Mouse (Mus musculus) lung, embryonic 16.5 days (tissue): ENCODE results near the gene Mrpl23. TPM values are rescaled to one million over a fixed set of nuclear protein-coding genes. Genes with fewer than 3 reads are reported as not detected.

Experiments
- ATAC-seq: fragments of 200-750 bp; cut with Nextera tagmentation; 2 replicates; pipeline ENCODE4 v1.8.0; 2017; ENCODE audit warnings: low read depth, mild to moderate bottlenecking, moderate library complexity
- H3K27ac ChIP-seq: fragments of 300-500 bp; sonication (generic); 2 replicates; pipeline ENCODE4 v1.5.1; 2014; ENCODE audit warnings: mild to moderate bottlenecking, control low read depth, low read length
- H3K27me3 ChIP-seq: fragments of 300-500 bp; sonication (generic); 2 replicates; pipeline ENCODE4 v1.6.1; 2014; ENCODE audit warnings: low read depth, low read length, mixed read lengths; ENCODE audit not compliant: control insufficient read depth, insufficient read depth
- H3K36me3 ChIP-seq: fragments of 300-500 bp; sonication (generic); 2 replicates; pipeline ENCODE4 v1.6.1; 2014; ENCODE audit warnings: low read length; ENCODE audit not compliant: control insufficient read depth, insufficient read depth
- H3K4me1 ChIP-seq: fragments of 300-500 bp; sonication (generic); replicated peaks from 2 replicates; pipeline ENCODE4 v1.6.1; 2014; ENCODE audit warnings: low read length, mixed read lengths; ENCODE audit not compliant: control insufficient read depth, insufficient read depth
- H3K4me2 ChIP-seq: fragments of 300-500 bp; sonication (generic); 2 replicates; pipeline ENCODE4 v1.6.1; 2014; ENCODE audit warnings: low read depth, low read length, control low read depth
- H3K4me3 ChIP-seq: fragments of 300-500 bp; sonication (generic); 2 replicates; pipeline ENCODE4 v1.5.1; 2014; ENCODE audit warnings: mild to moderate bottlenecking, low read length, control low read depth
- H3K9ac ChIP-seq: fragments of 300-500 bp; sonication (generic); 2 replicates; pipeline ENCODE4 v1.6.1; 2014; ENCODE audit warnings: low read length, control low read depth
- H3K9me3 ChIP-seq: fragments of 300-500 bp; sonication (generic); 2 replicates; pipeline ENCODE4 v1.6.1; 2016; ENCODE audit warnings: low read length; ENCODE audit not compliant: control insufficient read depth
- WGBS: fragments of 180-500 bp; shearing (Covaris S2); extraction: QIAGEN DNeasy Blood & Tissue Kit; methylation state at CpG from one replicate; pipeline ENCODE4 v1.1.7; 2014; 5-methylcytosine and 5-hydroxymethylcytosine counted together
- polyA plus RNA-seq: library from polyadenylated mRNA; unstranded; fragments of >200 nt; fragmentation: Nextera tagmentation; extraction: Ambion mirVana; gene quantifications from 2 replicates; pipeline ENCODE4 v1.2.1, GENCODE M21; 2015

Mrpl23 gene
- polyA plus RNA-seq, 1 experiment from 2014 or later: 22.4 TPM

DNA sequence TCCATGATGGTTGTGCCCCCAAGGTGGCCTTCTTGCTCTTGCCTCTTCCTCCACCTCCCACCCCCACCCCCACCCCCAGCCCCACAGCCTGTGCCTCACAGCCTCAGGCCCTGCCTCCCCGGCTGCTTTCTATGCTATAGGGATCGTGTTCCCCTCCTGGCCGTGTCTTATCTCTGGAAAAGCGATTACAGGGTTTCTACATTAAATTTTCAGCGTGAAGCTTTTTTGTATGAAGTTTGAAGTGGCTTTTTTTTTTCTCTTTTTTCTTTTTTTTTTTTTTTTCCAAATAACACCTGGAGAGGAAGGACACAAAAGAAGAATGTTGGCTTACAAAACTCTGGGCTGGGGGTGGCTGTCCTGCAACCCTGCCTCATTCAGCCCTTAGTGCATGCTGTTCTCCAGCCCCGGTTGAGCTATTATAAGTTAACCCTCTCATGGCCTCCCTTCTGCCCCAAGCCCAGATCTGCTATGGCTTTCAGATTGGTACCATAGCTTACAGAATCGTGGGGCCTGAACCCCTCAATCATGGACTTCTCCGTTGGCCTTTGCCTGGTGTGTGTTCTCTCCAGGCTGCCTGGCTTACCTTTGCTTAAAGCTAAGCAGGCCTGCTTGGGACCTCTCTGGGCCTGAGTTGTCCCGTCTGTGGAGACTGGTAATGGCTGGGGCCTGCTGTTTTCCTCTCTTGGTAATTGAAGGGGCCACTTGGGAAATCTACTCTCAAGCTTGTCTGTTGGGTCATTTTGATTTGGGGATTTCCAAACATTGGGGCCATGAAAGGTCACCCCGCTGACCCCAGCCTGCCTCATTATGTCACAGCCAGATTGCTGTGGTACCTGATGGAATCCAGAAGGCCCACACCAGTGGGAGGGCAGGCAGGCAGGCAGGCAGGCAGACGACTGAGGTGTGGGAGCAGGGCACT is 21.2 kb downstream of the Mrpl23 start:
- no peak overlapping the region for H3K4me3 ChIP-seq
- peaks cover 31% of the 10 kb centered on the region for H3K4me1 ChIP-seq
- no peaks in the 10 kb centered on the region for H3K9me3 ChIP-seq
- no peak; the same call in 1 of the 2 replicates for ATAC-seq
- peak overlapping the region; percentile 40 for H3K9ac ChIP-seq
- WGBS: 25% methylated on average over 11 of the region's 11 CpGs
- no peaks in the 10 kb centered on the region for H3K27me3 ChIP-seq
- no peak overlapping the region for H3K4me2 ChIP-seq
- H3K36me3 ChIP-seq: no peaks in the 10 kb centered on the region
- H3K27ac ChIP-seq: peak overlapping the region; percentile 95

DNA sequence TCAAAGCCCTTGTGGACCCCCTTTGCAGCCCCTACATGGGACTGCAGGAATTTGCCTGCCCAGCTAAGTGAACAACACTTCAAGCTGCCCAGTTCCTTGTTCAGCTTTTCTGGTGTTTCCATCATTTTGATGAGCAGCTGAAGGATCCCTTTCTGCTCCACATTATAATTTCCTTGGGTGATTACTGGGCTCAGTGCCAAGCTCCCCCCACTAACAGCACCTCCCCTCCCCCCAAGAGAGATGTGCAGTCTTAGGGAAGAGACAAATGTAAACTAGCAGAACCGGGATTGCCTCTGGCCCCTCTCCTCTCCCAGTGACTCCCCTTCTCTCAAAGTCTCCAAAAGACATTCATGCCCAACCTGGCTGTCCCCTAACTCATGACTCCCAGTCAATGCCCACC is 22.1 kb downstream of the Mrpl23 start:
- peak; percentile 17; the same call in 1 of the 2 replicates for ATAC-seq
- H3K9me3 ChIP-seq: no peaks in the 10 kb centered on the region
- H3K36me3 ChIP-seq: no peaks in the 10 kb centered on the region
- H3K4me2 ChIP-seq: no peak overlapping the region
- H3K9ac ChIP-seq: peak overlapping the region; percentile 27; the same call in 1 of the 2 replicates
- H3K27ac ChIP-seq: peak overlapping the region; percentile 95
- no peaks in the 10 kb centered on the region for H3K27me3 ChIP-seq
- H3K4me3 ChIP-seq: no peak overlapping the region
- 4% methylated on average over 1 of the region's 1 CpGs for WGBS
- peaks cover 30% of the 10 kb centered on the region for H3K4me1 ChIP-seq

DNA sequence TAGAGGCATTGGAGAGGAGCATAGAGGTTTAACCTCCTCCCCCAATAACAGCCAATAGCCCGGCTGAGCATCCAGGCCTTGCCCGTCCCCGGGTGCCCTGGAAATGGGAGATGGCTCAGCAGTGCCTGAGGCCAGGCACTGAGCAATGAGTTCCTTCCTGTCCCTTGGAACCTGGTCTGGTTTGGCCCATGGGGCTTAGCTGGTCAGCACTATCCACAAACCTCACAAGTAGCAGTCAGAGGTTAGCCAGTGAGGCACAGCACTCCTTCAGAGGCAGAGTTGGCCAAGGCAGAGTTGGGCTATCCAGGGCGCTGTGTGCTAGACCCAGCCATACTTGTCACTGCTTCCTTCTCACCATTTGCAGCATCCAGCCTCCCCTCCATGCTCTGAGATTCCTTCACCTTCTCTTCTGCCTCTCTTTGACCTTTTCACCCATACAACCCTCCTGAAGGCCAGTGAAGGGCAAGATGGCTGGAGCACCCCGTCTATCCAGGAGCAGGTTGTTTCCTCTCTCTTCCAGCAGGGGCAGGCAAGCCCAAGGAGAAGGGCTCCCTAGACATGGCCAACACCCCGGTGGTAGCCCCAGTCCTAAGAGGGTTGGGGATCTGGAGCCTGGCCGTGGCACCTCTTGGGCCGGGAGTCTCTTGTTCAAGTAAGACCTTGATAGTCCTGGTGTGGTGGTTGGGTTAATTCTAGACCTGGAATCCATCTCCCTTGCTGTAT is 23.0 kb downstream of the Mrpl23 start:
- no peak for ATAC-seq
- Histone ChIP-seq H3K4me2 (no peak overlapping the region), H3K4me3 (no peak overlapping the region), H3K27ac (peak overlapping the region; percentile 95), H3K9me3 (no peaks in the 10 kb centered on the region), H3K4me1 (peaks cover 30% of the 10 kb centered on the region), H3K9ac (no peak overlapping the region), H3K27me3 (no peaks in the 10 kb centered on the region), H3K36me3 (no peaks in the 10 kb centered on the region)
- WGBS: 80% methylated on average over 8 of the region's 8 CpGs

DNA sequence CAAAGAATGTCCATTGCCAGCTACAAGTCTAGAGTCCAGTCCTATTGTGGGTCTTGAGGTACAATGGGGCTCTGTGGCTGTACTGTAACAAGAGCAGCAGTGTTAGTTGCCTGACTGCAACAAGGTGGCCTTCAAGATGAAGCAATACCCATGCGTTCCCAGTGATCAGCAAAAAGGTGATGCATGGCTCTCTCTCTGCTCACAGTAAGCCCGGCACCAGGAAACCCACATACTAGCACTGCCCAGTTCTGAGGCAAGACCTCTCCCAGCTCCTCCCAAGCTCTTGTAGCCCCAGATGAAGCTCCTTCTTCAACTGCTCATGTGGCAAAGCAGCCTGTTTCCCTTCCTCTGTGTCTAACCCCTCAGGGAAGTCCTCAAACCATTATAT is 23.6 kb downstream of the Mrpl23 start:
- Histone ChIP-seq H3K9ac (no peak overlapping the region), H3K4me3 (no peak overlapping the region), H3K27ac (no peak overlapping the region), H3K9me3 (no peaks in the 10 kb centered on the region), H3K4me1 (peaks cover 33% of the 10 kb centered on the region), H3K27me3 (no peaks in the 10 kb centered on the region), H3K36me3 (no peaks in the 10 kb centered on the region), H3K4me2 (no peak overlapping the region)
- 80% methylated on average over 2 of the region's 2 CpGs for WGBS
- ATAC-seq: no peak

DNA sequence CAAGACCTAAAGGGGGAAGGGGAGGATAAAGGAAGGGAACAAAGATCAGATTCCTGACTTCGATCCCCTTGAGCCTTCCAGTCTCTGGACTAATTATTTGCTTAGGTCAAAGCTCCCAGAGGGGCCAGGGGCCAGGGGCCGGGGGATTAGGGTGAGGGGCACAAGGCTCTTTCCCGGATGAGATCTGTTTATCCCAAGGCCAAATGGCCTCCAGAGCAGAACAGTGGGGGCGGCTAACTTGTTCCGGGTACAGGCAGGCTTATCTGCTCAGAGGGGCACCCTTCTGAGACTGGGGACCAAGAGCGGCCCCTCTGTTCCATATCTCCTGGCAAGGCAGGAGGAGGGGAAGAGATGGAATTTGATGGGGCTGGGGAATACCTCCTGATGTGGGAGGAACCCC is 25.2 kb downstream of the Mrpl23 start:
- Histone ChIP-seq H3K36me3 (no peaks in the 10 kb centered on the region), H3K4me3 (no peak overlapping the region), H3K27ac (no peak overlapping the region), H3K4me1 (peaks cover 45% of the 10 kb centered on the region), H3K27me3 (no peaks in the 10 kb centered on the region), H3K4me2 (no peak overlapping the region), H3K9me3 (no peaks in the 10 kb centered on the region), H3K9ac (no peak overlapping the region)
- 39% methylated on average over 6 of the region's 6 CpGs for WGBS
- ATAC-seq: no peak

DNA sequence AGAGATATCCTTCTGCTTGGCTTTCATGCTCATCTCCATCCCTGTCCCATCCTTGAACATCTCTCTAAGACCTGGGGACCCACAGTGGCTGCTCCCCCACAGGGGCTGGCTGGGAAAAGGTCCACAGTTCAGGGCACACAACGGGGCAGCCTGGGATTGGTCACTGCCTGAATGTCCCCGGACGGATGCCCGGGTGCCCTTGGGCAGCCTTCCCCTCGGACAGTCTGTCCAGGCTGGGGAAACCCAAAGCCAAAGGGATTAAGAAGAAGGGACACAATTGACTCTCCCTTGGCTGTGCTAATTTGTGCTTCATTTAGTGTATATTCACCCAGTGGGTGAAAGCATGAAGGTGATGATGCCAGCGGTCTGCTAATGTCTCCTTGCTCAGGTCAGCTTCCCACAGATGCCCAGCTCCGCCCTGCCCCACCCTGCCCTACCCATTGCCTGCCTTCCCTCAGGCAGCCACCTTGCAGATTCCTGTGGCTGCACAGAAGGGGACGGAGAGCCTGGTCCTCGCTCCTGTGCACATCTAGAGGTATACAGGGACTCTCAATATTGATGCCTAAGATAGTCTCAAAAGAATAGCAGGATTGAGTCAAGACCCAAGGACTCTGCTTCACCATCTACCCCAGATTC is 26.1 kb downstream of the Mrpl23 start:
- WGBS: 95% methylated on average over 9 of the region's 9 CpGs
- peaks cover 40% of the 10 kb centered on the region for H3K4me1 ChIP-seq

DNA sequence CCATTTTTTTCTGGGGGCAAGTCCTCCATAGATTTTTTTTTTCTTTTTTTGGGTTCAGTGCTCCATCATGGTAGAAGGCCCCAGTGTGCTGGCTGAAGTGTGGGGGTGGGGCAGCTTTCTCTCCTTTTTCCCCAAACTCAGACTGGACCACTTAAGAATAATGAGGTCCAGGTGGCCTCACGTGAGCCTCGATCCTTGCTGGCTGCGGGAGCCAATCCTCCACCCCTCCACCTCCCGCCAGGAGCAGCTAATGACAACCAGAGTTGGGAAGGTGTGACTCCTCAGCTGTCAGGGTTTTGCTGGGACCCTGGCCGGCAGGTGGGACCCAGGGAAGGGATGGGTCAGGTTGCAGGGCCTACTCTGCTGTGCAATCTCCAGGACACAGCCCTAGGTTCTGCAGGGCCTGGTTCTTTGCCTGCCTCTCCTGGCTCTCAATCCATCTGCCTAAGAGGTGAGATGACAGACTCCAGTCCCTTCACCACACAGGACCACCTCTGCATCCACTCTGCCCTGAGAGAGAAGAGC is 27.2 kb downstream of the Mrpl23 start:
- H3K9ac ChIP-seq: no peak overlapping the region
- H3K4me2 ChIP-seq: no peak overlapping the region
- no peaks in the 10 kb centered on the region for H3K27me3 ChIP-seq
- H3K36me3 ChIP-seq: no peaks in the 10 kb centered on the region
- 52% methylated on average over 5 of the region's 5 CpGs for WGBS
- H3K4me3 ChIP-seq: no peak overlapping the region
- peaks cover 36% of the 10 kb centered on the region for H3K4me1 ChIP-seq
- H3K9me3 ChIP-seq: no peaks in the 10 kb centered on the region
- no peak for ATAC-seq
- no peak overlapping the region for H3K27ac ChIP-seq

More for the DNA sequence above, 26.1 kb downstream of the Mrpl23 start:
- Histone ChIP-seq H3K4me2 (no peak overlapping the region), H3K27me3 (no peaks in the 10 kb centered on the region), H3K36me3 (no peaks in the 10 kb centered on the region), H3K9ac (no peak overlapping the region), H3K9me3 (no peaks in the 10 kb centered on the region), H3K27ac (no peak overlapping the region), H3K4me3 (no peak overlapping the region)
- no peak for ATAC-seq

DNA sequence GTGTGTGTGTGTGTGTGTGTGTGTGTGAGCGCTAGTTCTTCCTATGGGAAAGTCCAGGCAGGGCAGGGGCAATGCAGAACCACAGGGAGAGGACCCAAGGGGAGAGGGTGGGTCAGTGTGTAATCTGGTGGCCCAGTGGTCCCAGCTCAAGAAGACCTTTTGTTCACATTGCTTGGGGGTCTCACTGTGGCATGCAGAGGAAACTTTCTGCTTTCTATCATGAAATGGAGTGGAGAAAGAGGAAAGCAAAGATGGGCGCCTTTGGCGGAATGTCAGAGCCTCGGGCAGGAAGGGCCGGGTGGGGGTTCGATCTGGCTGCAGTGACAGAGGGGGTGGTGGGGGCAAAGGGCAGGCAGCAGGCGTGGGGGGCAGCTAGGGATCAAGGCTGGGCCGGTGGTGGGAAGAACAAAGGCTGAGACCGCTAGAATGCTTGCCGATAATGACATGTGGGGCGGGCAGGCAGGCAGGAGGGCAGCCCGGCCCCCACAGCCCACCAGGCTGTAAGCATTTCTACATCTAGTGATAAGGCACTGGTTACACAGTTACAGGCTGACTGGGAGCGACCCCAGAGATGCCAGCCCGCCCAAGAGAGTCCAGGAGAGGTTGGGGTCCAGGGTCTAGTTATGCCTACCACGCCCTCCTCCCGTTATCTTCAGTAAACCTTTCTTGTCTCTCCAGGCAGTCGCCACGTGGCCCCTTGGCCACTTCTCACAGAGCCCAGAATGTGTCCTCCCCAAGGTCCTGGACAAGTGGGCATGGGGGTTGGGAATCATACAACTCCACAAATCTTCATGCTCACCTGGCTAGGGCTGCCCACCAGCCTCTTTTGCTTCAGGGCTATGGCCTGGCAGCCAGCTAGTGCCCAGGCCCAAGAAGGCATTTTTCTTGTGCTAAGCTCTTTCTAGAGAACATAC is 28.7 kb downstream of the Mrpl23 start:
- H3K9ac ChIP-seq: 0 out of 2 replicates have a peak overlapping the region, but pooled peaks have one; percentile 12
- 20% methylated on average over 18 of the region's 18 CpGs for WGBS
- no peaks in the 10 kb centered on the region for H3K36me3 ChIP-seq
- no peaks in the 10 kb centered on the region for H3K27me3 ChIP-seq
- peak overlapping the region; percentile 56 for H3K27ac ChIP-seq
- H3K9me3 ChIP-seq: no peaks in the 10 kb centered on the region
- no peak overlapping the region for H3K4me3 ChIP-seq
- ATAC-seq: peak; percentile 39; the same call in 1 of the 2 replicates
- H3K4me2 ChIP-seq: no peak overlapping the region
- peaks cover 42% of the 10 kb centered on the region for H3K4me1 ChIP-seq
